Mouse (Mus musculus): ENCODE results near the gene Fam72a. TPM values are rescaled to one million over a fixed set of nuclear protein-coding genes. Genes with fewer than 3 reads are reported as not detected.
A peak's percentile ranks its signal among the peaks of the same experiment; 100 is the strongest.

The Fam72a gene
- polyA plus RNA-seq, 1 experiment from 2014 or later, result 0.84 TPM

DNA sequence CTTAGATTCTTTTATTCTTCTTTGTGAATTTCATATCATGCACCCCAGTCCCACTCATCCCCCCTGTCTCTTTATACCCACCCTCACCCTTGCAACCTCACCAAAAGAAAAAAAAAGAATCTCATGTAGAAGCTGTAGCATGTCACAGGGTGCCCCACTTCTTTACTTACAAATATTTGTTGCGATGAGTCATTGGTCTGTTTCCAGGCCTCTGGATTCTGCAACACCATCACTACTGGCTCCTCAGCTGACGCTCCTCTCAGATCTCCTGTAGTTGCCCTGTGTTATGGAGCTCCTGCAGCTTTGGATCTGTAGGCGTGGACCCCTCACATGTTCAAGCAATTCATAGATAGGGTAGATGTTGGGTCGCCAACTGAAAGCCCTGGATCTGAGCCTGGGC, 12.1 kb downstream of the Fam72a start:
- no peak for ATAC-seq (ENCODE audit: low read depth)
- Histone ChIP-seq H3K9ac (no peak overlapping the region), H3K4me3 (no peak overlapping the region), H3K4me2 (no peak overlapping the region), H3K9me3 (no peaks in the 10 kb centered on the region), H3K4me1 (replicated peaks) (peaks cover 11% of the 10 kb centered on the region), H3K36me3 (no peaks in the 10 kb centered on the region), H3K27ac (replicated peaks) (no peak overlapping the region), H3K27me3 (no peaks in the 10 kb centered on the region)
- 95% methylated on average over 4 of the region's 4 CpGs for WGBS

DNA sequence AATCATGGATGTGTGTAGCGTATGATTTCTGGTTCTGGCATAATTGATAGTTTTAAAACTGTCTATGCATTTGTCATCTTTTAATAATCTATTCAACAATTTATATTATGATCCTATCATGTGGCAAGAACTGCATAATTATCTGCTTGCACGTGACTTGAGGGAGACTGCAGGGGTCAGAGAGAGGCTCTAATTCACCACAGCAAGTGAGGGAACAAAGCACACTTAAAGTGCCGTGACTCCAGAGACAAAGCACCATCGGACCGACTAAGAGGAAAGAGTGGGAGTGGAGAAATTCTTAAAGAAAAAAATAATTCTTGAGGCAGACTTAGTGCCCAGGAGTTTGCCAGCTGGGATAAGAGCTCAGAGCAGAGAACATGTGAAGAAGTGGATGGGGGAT, 13.1 kb downstream of the Fam72a start:
- WGBS, result 28% methylated on average over 5 of the region's 5 CpGs
- ATAC-seq (ENCODE audit: low read depth), result no peak
- H3K4me2 ChIP-seq, result no peak overlapping the region
- H3K27ac ChIP-seq (replicated peaks), result no peak overlapping the region
- H3K9ac ChIP-seq, result no peak overlapping the region
- no peaks in the 10 kb centered on the region for H3K36me3 ChIP-seq
- H3K9me3 ChIP-seq, result no peaks in the 10 kb centered on the region
- H3K4me3 ChIP-seq, result no peak overlapping the region
- peaks cover 11% of the 10 kb centered on the region for H3K4me1 ChIP-seq (replicated peaks)
- no peaks in the 10 kb centered on the region for H3K27me3 ChIP-seq

DNA sequence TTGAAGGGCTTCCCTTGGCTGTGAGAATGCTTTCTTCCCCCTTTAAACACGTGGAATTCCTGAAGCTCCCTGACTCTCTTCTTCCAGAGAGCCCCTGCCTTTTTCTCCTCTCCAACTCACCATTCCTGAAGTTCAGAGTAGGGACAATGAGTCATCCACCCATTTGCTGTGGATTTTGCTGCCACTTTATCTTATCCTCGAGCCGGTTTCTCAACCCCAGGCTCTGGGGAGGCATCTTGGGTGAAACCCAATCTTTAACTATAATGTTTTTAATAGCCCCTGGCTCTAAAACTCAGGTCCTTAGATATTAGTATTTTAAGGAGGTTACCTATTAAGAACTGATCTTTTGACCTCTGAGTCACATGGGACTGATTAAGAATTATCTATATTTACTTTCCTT, 13.7 kb downstream of the Fam72a start:
- no peak overlapping the region for H3K4me2 ChIP-seq
- H3K4me3 ChIP-seq, result no peak overlapping the region
- no peaks in the 10 kb centered on the region for H3K9me3 ChIP-seq
- WGBS, result 53% methylated on average over 3 of the region's 3 CpGs
- H3K4me1 ChIP-seq (replicated peaks), result peaks cover 11% of the 10 kb centered on the region
- no peak for ATAC-seq (ENCODE audit: low read depth)
- H3K27ac ChIP-seq (replicated peaks), result no peak overlapping the region
- H3K9ac ChIP-seq, result no peak overlapping the region
- H3K36me3 ChIP-seq, result no peaks in the 10 kb centered on the region
- no peaks in the 10 kb centered on the region for H3K27me3 ChIP-seq

DNA sequence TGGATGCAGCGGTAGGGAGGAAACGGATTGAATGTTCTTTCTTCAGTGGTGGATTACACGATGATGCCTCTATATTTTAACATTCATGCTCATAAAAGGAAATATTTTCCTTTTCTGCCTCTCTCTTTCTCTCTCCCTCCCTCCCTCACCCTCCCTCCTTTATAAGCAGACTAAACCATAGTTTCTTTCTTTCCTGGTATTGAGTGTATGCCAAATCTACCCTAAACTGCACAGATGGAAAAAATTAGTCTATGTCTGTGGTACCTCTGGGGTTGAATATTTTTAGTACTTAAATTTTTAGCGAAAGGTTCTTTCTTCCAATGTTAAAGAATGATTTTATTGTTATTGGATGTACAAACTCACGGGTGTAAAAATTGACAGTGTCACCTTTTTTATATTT, 14.2 kb downstream of the Fam72a start:
- H3K4me2 ChIP-seq, result no peak overlapping the region
- no peak for ATAC-seq (ENCODE audit: low read depth)
- H3K27ac ChIP-seq (replicated peaks), result no peak overlapping the region
- no peaks in the 10 kb centered on the region for H3K36me3 ChIP-seq
- H3K9me3 ChIP-seq, result no peaks in the 10 kb centered on the region
- no peak overlapping the region for H3K4me3 ChIP-seq
- H3K27me3 ChIP-seq, result no peaks in the 10 kb centered on the region
- H3K9ac ChIP-seq, result no peak overlapping the region
- 87% methylated on average over 5 of the region's 5 CpGs for WGBS
- H3K4me1 ChIP-seq (replicated peaks), result peaks cover 11% of the 10 kb centered on the region

DNA sequence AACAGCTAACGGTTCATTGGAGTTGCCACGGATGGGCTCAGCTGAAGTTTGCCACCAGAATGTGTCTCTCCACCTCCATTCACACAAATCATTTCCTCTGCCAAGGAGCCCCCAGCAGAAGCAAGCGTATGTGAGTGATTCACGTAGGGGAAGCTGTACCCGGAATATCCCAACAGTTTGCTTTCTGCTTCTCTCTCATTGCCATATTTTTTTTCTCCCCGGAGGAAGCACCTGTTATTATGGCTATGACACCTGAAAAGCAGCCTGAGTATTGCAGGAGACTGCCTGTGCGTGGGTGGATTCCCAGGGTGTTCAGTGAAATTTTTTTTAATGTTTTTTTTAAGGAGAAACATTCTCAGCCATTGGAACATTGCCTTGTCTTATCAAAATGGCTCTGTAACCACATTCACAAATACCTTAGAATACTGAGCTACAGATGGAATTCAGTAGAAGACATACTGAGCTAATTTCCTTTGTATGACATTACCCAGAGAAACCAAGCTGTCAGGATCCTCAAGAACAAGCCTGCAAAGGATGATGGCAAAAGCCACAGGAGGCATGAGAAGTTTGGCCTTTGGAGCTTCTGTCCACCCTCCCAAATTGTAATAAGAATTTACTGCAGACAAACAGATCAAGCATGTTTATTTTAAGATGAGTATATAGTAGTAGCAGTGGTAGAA, 16.3 kb downstream of the Fam72a start:
- WGBS, result 66% methylated on average over 7 of the region's 7 CpGs

DNA sequence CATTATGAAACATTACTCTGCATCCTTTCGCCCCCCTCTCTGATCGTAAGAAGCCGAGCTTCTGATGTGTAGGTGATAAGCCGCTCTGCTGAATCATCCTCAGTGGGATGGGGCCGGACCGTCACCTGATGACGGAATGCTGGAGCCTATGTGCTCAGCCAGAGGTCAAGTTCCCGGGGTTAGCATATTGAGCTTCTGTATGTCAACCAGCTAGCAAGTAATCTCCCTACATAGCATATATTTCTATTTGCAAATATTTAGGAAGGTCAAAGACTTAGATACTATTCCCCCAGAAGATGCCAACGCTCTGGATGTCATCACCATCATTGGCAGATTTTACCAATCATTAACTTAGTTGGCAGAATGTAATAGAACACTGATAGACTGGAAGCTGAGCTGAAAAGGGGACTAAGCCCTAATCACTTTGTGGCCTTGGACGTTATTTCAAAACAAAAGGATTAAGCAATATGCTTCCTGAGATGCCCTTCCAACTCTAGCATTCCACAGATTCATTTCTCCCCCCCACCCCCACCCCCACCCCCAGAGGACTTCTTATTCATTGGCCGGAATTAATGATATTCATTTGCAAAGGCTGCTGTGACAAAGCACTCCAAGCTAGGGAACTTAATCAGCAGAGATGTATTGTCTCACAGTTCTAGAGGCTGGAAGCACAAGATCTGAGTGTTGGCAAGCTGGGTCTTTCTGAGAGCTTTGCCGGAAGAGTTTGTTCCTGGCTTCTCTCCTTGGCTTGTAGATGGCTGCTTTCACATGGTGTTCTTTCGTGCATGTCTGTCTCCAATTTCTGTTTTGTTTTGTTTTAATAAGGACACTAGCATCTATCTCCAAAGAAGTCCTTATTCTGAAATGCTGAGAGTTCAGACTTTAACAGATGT, 19.3 kb downstream of the Fam72a start:
- WGBS, result 82% methylated on average over 13 of the region's 13 CpGs
- H3K36me3 ChIP-seq, result no peaks in the 10 kb centered on the region
- no peak overlapping the region for H3K4me3 ChIP-seq
- H3K9ac ChIP-seq, result no peak overlapping the region
- ATAC-seq (ENCODE audit: low read depth), result no peak
- H3K4me1 ChIP-seq (replicated peaks), result no peaks in the 10 kb centered on the region
- H3K27me3 ChIP-seq, result no peaks in the 10 kb centered on the region
- H3K4me2 ChIP-seq, result no peak overlapping the region
- no peak overlapping the region for H3K27ac ChIP-seq (replicated peaks)
- no peaks in the 10 kb centered on the region for H3K9me3 ChIP-seq

More for the DNA sequence above, 16.3 kb downstream of the Fam72a start:
- Histone ChIP-seq H3K27ac (replicated peaks) (no peak overlapping the region), H3K9ac (no peak overlapping the region), H3K36me3 (no peaks in the 10 kb centered on the region), H3K4me1 (replicated peaks) (peaks cover 11% of the 10 kb centered on the region), H3K27me3 (no peaks in the 10 kb centered on the region), H3K4me3 (no peak overlapping the region), H3K4me2 (no peak overlapping the region), H3K9me3 (no peaks in the 10 kb centered on the region)
- no peak for ATAC-seq (ENCODE audit: low read depth)

DNA sequence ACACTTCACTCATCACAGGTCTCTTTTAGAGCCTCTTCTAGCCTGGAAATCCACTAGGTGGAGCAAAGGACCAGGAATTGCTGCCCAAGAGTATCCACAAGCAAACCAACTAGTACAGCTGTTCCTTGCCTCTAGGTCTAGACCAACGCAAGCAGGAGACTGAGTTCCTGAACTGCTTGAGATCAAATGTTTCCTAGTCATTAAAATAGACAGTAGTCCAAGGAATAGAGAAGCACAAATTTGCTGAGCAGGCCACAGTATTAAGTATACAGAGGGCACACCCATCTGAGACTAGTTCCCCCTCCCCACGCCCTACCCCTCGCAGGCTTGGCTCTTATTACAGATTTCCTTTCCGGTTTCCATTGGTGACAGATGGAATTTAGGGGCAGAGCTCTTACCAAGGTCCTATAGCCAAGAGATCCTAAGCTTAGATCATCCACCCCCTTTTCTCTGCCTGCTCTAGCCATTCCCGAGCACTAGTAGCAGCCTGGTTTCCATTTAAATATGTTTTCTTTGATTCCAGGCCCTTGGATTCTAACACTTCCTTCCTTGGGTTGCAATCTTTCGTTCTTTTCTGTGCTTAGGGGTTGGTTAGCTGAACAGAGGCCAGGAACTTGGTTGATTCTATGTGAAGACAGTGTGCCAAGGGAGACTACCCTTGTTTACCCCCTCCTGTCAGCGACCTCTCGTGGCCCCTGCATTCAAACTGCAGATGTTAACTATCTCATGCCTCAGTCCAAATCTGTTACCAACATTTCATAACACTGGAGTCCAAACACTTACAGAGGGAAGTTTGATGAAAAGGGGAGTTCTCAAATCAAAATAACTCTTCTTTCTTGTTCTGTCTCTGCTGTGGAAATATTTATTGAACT, 21.0 kb downstream of the Fam72a start:
- no peak; the same call in 1 of the 2 replicates for ATAC-seq (ENCODE audit: low read depth)
- Histone ChIP-seq H3K9me3 (no peaks in the 10 kb centered on the region), H3K4me1 (replicated peaks) (no peaks in the 10 kb centered on the region), H3K27me3 (no peaks in the 10 kb centered on the region), H3K4me2 (no peak overlapping the region), H3K27ac (replicated peaks) (no peak overlapping the region), H3K9ac (no peak overlapping the region), H3K4me3 (no peak overlapping the region), H3K36me3 (no peaks in the 10 kb centered on the region)
- 56% methylated on average over 8 of the region's 8 CpGs for WGBS

DNA sequence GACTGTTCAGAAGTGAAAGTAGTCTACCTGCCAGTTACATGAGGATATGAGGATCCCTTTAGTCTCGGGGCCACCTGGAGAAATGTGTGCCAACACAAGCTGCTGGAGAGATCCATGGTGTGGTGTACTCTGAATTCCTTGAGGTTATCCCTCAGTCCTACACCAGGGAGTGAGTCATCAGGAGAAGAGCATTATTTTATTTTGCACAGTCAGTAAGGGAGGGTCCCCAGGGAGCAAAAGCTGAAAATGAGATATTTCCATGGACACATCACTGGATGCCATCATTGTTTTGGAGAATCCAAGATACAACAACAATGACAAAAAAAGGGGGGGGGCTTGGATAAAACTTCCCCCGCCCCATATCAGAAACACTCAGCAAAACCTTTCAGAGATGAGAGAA, 24.3 kb downstream of the Fam72a start:
- Histone ChIP-seq H3K9me3 (no peaks in the 10 kb centered on the region), H3K4me1 (replicated peaks) (peaks cover 4% of the 10 kb centered on the region), H3K9ac (no peak overlapping the region), H3K27ac (replicated peaks) (no peak overlapping the region), H3K27me3 (no peaks in the 10 kb centered on the region), H3K4me2 (no peak overlapping the region), H3K36me3 (no peaks in the 10 kb centered on the region), H3K4me3 (no peak overlapping the region)
- 95% methylated on average over 2 of the region's 2 CpGs for WGBS
- ATAC-seq (ENCODE audit: low read depth), result no peak

DNA sequence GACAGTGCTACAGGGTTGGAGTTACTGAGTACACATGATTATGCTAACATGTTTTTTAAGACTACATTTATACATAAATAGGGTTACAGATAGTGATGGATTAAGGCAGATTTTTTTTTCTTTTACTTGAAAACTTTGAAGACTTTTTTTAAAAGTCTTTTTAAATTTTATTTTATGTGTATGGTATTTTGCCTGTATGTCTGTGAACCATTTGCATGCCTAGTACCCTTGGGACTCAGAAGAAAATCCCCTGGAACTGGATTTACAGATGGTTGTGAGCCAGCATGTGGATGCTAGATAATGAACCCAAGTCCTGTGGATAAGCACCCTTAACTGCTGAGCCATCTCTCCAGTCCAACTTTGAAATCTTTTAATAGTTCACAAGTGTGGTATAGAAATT, 25.7 kb downstream of the Fam72a start:
- Histone ChIP-seq H3K4me2 (no peak overlapping the region), H3K9me3 (no peaks in the 10 kb centered on the region), H3K4me1 (replicated peaks) (peaks cover 4% of the 10 kb centered on the region), H3K9ac (no peak overlapping the region), H3K36me3 (no peaks in the 10 kb centered on the region), H3K4me3 (no peak overlapping the region), H3K27ac (replicated peaks) (no peak overlapping the region), H3K27me3 (no peaks in the 10 kb centered on the region)
- no peak for ATAC-seq (ENCODE audit: low read depth)

DNA sequence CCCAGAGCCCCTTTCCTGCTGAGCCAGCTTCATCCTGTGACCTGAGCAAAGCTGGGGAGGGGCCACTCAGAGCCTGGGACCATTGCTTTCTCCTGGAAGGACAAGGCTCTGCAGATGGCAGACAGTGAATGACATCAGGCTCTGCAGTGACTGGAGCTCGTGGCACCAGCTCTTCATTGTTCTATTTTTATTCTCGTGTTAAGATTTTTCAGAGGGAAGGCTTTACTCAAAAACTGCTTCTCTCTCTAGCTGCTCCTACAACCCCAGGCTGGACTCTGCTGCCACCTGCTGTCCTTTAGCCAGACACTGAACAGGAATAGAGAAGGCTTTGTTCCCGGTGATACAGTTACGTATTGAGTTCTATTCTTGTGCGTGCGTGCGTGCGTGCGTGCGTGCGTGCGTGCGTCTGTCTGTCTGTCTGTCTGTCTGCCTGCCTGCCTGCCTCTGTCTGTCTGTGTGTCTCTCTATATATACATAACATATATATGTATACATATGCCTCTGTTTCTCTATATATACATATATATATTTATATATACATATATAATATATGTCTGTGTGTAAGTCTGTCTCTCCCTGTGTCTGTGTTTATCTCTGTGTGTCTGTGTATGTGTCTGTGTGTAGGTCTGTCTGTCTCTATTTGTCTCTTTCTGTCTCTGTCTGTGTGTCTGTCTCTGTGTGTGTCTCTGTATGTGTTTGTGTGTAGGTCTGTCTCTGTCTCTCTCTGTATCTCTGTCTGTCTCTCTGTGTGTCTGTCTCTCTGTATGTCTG, 27.5 kb downstream of the Fam72a start:
- Histone ChIP-seq H3K27me3 (no peaks in the 10 kb centered on the region), H3K36me3 (no peaks in the 10 kb centered on the region), H3K9me3 (no peaks in the 10 kb centered on the region), H3K27ac (replicated peaks) (peak overlapping the region; percentile 79), H3K4me3 (no peak overlapping the region), H3K9ac (peak overlapping the region; percentile 62), H3K4me2 (peak overlapping the region; percentile 39), H3K4me1 (replicated peaks) (peaks cover 4% of the 10 kb centered on the region)
- WGBS, result 11% methylated on average over 13 of the region's 13 CpGs
- peak; percentile 98 for ATAC-seq (ENCODE audit: low read depth)

DNA sequence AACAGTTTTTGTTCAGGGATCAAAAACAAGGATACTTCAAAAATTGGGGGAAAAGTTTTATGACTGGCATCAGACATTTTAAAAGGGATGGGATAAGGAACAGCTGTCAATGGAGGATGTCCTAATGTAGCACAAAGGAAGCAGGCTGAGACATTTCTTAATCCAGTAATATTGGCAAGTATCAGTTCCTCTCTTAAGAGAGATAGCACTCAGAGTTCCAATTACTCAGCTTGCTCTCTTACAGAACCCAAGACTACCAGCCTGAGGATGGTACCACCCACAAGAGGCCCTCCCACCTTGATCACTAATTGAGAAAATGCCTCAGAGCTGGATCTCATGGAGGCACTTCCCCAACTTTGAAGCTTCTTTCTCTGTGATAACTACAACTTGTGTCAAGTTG, 32.8 kb downstream of the Fam72a start:
- Histone ChIP-seq H3K4me2 (no peak overlapping the region), H3K27me3 (no peaks in the 10 kb centered on the region), H3K4me3 (no peak overlapping the region), H3K9me3 (no peaks in the 10 kb centered on the region), H3K27ac (replicated peaks) (no peak overlapping the region), H3K9ac (no peak overlapping the region), H3K36me3 (no peaks in the 10 kb centered on the region), H3K4me1 (replicated peaks) (no peaks in the 10 kb centered on the region)
- no peak for ATAC-seq (ENCODE audit: low read depth)

Data from neural tube, embryonic 13.5 days (tissue).